Mouse (Mus musculus) midbrain, postnatal 0 days (tissue): ENCODE measurements around the gene Tbcel. TPM values are rescaled to one million over a fixed set of nuclear protein-coding genes. Genes with fewer than 3 reads are reported as not detected.

Source experiments
- ATAC-seq: fragments of 200-750 bp; cut with Nextera tagmentation; 2 replicates; pipeline ENCODE4 v1.8.0; 2017; ENCODE audit warnings: moderate number of reproducible peaks, mild to moderate bottlenecking, moderate TSS enrichment, moderate library complexity; ENCODE audit not compliant: low FRiP score
- DNase-seq: peaks from one replicate; pipeline ENCODE4 v3.0.0-alpha.2; 2015; ENCODE audit warnings: low spot score
- H3K27ac ChIP-seq: fragments of 300-500 bp; sonication (generic); 2 replicates; pipeline ENCODE4 v1.5.1; 2014; ENCODE audit warnings: low read depth, mild to moderate bottlenecking, low read length, mixed read lengths
- H3K27me3 ChIP-seq: fragments of 300-500 bp; sonication (generic); 2 replicates; pipeline ENCODE4 v1.6.1; 2014; ENCODE audit warnings: low read length, control low read depth, mixed read lengths; ENCODE audit not compliant: insufficient read depth
- H3K36me3 ChIP-seq: fragments of 300-500 bp; sonication (generic); 2 replicates; pipeline ENCODE4 v1.6.1; 2014; ENCODE audit warnings: low read length, control low read depth, mixed read lengths; ENCODE audit not compliant: insufficient read depth
- H3K4me1 ChIP-seq: fragments of 300-500 bp; sonication (generic); 2 replicates; pipeline ENCODE4 v1.6.1; 2014; ENCODE audit warnings: mild to moderate bottlenecking, control low read depth, antibody characterized with exemption, low read length, mixed read lengths; ENCODE audit not compliant: insufficient read depth
- H3K4me2 ChIP-seq: fragments of 300-500 bp; sonication (generic); 2 replicates; pipeline ENCODE4 v1.6.1; 2014; ENCODE audit warnings: low read depth, mild to moderate bottlenecking, low read length, mixed read lengths; ENCODE audit not compliant: poor library complexity, severe bottlenecking
- H3K4me3 ChIP-seq: fragments of 300-500 bp; sonication (generic); 2 replicates; pipeline ENCODE4 v1.5.1; 2014; ENCODE audit warnings: low read depth, mild to moderate bottlenecking, low read length, moderate library complexity
- H3K9ac ChIP-seq: fragments of 300-500 bp; sonication (generic); replicated peaks from 2 replicates; pipeline ENCODE4 v1.6.1; 2014; ENCODE audit warnings: mild to moderate bottlenecking, low read length, moderate library complexity, mixed read lengths; ENCODE audit not compliant: poor library complexity, severe bottlenecking
- H3K9me3 ChIP-seq: fragments of 300-500 bp; sonication (generic); 2 replicates; pipeline ENCODE4 v1.6.1; 2016; ENCODE audit warnings: low read length, control low read depth
- CTCF ChIP-seq: IDR thresholded peaks from 2 replicates; pipeline ENCODE4 v1.5.1; 2016; ENCODE audit warnings: antibody characterized with exemption, mild to moderate bottlenecking
- WGBS: fragments of 180-500 bp; shearing (Covaris S2); extraction: QIAGEN DNeasy Blood & Tissue Kit; methylation state at CpG from one replicate; pipeline ENCODE4 v1.1.7; 2014; 5-methylcytosine and 5-hydroxymethylcytosine counted together
- polyA plus RNA-seq: library from polyadenylated mRNA; unstranded; fragments of >200 nt; fragmentation: Nextera tagmentation; extraction: Ambion mirVana; gene quantifications from 2 replicates; pipeline ENCODE4 v1.2.1, GENCODE M21; 2015
- total RNA-seq: library from RNA; depleted of rRNA; stranded (reverse); fragments of >200 nt; gene quantifications from 2 replicates; pipeline ENCODE4 v1.2.3, GENCODE M21; 2014

Gene Tbcel
- total and polyA plus RNA-seq, 2 experiments from 2014 or later: 3.0 to 17.2 TPM

GRCm38 (mm10) chr9:42533041-42533440 is 25.4 kb upstream of the Tbcel start:
- Histone ChIP-seq H3K4me2 (no peak overlapping the region), H3K4me3 (no peak overlapping the region), H3K9ac (no peak overlapping the region), H3K9me3 (no peaks in the 10 kb centered on the region), H3K27me3 (no peaks in the 10 kb centered on the region), H3K27ac (no peak overlapping the region), H3K36me3 (no peaks in the 10 kb centered on the region), H3K4me1 (peaks cover 8% of the 10 kb centered on the region; the same call in 1 of the 2 replicates)
- WGBS: 6% methylated on average over 6 of the region's 6 CpGs
- TF ChIP-seq CTCF: no peak
- DNase-seq (no peak), ATAC-seq (no peak)

- no peaks in the 10 kb centered on the region for H3K27me3 ChIP-seq
- no peak overlapping the region for H3K27ac ChIP-seq
- H3K9me3 ChIP-seq: no peaks in the 10 kb centered on the region
- H3K9ac ChIP-seq: 0 out of 2 replicates have a peak overlapping the region, but pooled peaks have one; percentile 4
- no peaks in the 10 kb centered on the region for H3K36me3 ChIP-seq
- ATAC-seq: no peak
- WGBS: 65% methylated on average over 3 of the region's 3 CpGs
- H3K4me3 ChIP-seq: no peak overlapping the region
- H3K4me1 ChIP-seq: peaks cover 8% of the 10 kb centered on the region; the same call in 1 of the 2 replicates
- H3K4me2 ChIP-seq: no peak overlapping the region
- no peak for DNase-seq
- TF ChIP-seq CTCF: no peak
Observed at GRCm38 (mm10) chr9:42531951-42532350, 24.3 kb upstream of the Tbcel start.

- H3K27me3 ChIP-seq: no peaks in the 10 kb centered on the region
- TF ChIP-seq CTCF: no peak
- H3K9me3 ChIP-seq: no peaks in the 10 kb centered on the region
- no peak overlapping the region for H3K9ac ChIP-seq
- H3K4me2 ChIP-seq: no peak overlapping the region
- peak overlapping the region; percentile 55 for H3K27ac ChIP-seq
- DNase-seq (peak; percentile 81), ATAC-seq (peak; percentile 34; the same call in 1 of the 2 replicates)
- no peaks in the 10 kb centered on the region for H3K36me3 ChIP-seq
- no peak overlapping the region for H3K4me3 ChIP-seq
- WGBS: 54% methylated on average over 7 of the region's 7 CpGs
- peaks cover 8% of the 10 kb centered on the region; the same call in 1 of the 2 replicates for H3K4me1 ChIP-seq
Observed at GRCm38 (mm10) chr9:42530221-42531152, 22.9 kb upstream of the Tbcel start.

DNA sequence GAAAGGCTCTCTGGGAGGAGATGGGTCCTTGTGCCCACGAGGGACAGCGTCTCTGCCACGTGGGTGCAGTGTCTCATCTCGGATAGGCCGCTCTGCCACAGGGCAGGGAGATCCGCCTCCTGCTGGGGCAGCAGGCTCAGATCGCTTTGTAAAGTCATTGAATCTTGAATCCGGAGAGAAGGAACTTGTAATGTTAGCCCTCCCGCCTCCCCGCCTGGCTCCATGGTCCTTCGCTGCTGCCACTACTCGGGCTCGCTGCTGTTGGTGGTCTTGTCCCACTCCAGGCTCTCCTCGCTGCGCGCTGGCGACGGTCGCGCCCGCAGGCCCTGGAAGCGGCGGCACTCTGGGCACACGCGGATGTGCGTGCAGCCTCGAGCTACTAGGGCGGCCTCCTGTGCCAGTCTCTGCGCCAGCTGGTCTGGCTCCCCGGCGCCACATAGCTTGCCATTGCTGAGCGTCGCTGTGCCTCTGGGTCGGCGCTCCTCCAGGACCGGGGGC is 13.0 kb upstream of the Tbcel start:
- H3K9me3 ChIP-seq: no peaks in the 10 kb centered on the region
- peak; percentile 41 for TF ChIP-seq CTCF
- peak overlapping the region; percentile 39; the same call in 1 of the 2 replicates for H3K9ac ChIP-seq
- ATAC-seq (peak; percentile 78), DNase-seq (peak; percentile 64)
- H3K4me1 ChIP-seq: peaks cover 5% of the 10 kb centered on the region
- peak overlapping the region; percentile 59 for H3K4me2 ChIP-seq
- H3K27me3 ChIP-seq: no peaks in the 10 kb centered on the region
- peak overlapping the region; percentile 29 for H3K4me3 ChIP-seq
- WGBS: 3% methylated on average over 35 of the region's 36 CpGs
- no peaks in the 10 kb centered on the region for H3K36me3 ChIP-seq
- H3K27ac ChIP-seq: no peak overlapping the region

- no peak overlapping the region for H3K9ac ChIP-seq
- no peaks in the 10 kb centered on the region for H3K27me3 ChIP-seq
- H3K36me3 ChIP-seq: no peaks in the 10 kb centered on the region
- no peak for ATAC-seq
- TF ChIP-seq CTCF: no peak
- no peak for DNase-seq
- H3K27ac ChIP-seq: no peak overlapping the region
- no peaks in the 10 kb centered on the region for H3K9me3 ChIP-seq
- peaks cover 5% of the 10 kb centered on the region for H3K4me1 ChIP-seq
- H3K4me2 ChIP-seq: no peak overlapping the region
- 55% methylated on average over 14 of the region's 14 CpGs for WGBS
- H3K4me3 ChIP-seq: no peak overlapping the region
Observed at GRCm38 (mm10) chr9:42518163-42518562, 10.6 kb upstream of the Tbcel start.

- Histone ChIP-seq H3K4me2 (no peak overlapping the region), H3K27me3 (0 out of 2 replicates have a peak, but pooled peaks cover 6% of the 10 kb centered on the region), H3K9ac (no peak overlapping the region), H3K27ac (no peak overlapping the region), H3K4me1 (no peaks in the 10 kb centered on the region; the same call in 1 of the 2 replicates), H3K36me3 (no peaks in the 10 kb centered on the region), H3K9me3 (no peaks in the 10 kb centered on the region), H3K4me3 (no peak overlapping the region)
- no peak for TF ChIP-seq CTCF
- WGBS: 21% methylated on average over 5 of the region's 5 CpGs
- ATAC-seq (no peak; the same call in 1 of the 2 replicates), DNase-seq (no peak)
Observed at GRCm38 (mm10) chr9:42513159-42513558, 5.5 kb upstream of the Tbcel start.
